Mouse (Mus musculus) embryonic facial prominence, embryonic 13.5 days (tissue): ENCODE results near the gene Itprip. TPM values are rescaled to one million over a fixed set of nuclear protein-coding genes. Genes with fewer than 3 reads are reported as not detected.

Experiments
- microRNA-seq: library from miRNA; unstranded; fragments of <30 nt; microRNA quantifications from one replicate; pipeline ENCODE4, GENCODE M21; 2016
- polyA plus RNA-seq: library from polyadenylated mRNA; unstranded; fragments of >200 nt; fragmentation: Nextera tagmentation; extraction: Ambion mirVana; gene quantifications from 2 replicates; pipeline ENCODE4 v1.2.1, GENCODE M21; 2015

The Itprip gene
- polyA plus RNA-seq, 1 experiment from 2014 or later = 16.5 TPM

Small RNA genes lying within 50 kb of the gene (microRNA-seq; reads per million reads assigned to microRNA genes)
- not detected for gene Gm22240

Other genes starting within 250 kb of the Itprip start
- 22.9 and 26.3 TPM in 2 replicates for gene Col17a1, start 227.2 kb downstream of the Itprip start, polyA plus RNA-seq
- 283 and 318 TPM in 2 replicates for gene Sfr1, start 187.6 kb downstream of the Itprip start, polyA plus RNA-seq
- 138 and 149 TPM in 2 replicates for gene Gsto1, start 64.3 kb downstream of the Itprip start, polyA plus RNA-seq
- 1.5 and 2.4 TPM in 2 replicates for gene Gsto2, start 53.8 kb downstream of the Itprip start, polyA plus RNA-seq
- 0.20 and 0.29 TPM in 2 replicates for gene Cfap43, start within 50 bp of the Itprip start, polyA plus RNA-seq
- gene Cfap58, start 18.4 kb upstream of the Itprip start, polyA plus RNA-seq = 0.17 and 0.39 TPM in 2 replicates